Mouse (Mus musculus): ENCODE data around the gene Cdkn2d. TPM values are rescaled to one million over a fixed set of nuclear protein-coding genes. Genes with fewer than 3 reads are reported as not detected.
"Not testable (repeated sequence)": the region's sequence is repeated elsewhere in the genome, so short reads cannot be mapped to it uniquely, and the experiment has no call there.

Gene Cdkn2d
- total RNA-seq, 1 experiment from 2014 or later, result 66.5 TPM

DNA sequence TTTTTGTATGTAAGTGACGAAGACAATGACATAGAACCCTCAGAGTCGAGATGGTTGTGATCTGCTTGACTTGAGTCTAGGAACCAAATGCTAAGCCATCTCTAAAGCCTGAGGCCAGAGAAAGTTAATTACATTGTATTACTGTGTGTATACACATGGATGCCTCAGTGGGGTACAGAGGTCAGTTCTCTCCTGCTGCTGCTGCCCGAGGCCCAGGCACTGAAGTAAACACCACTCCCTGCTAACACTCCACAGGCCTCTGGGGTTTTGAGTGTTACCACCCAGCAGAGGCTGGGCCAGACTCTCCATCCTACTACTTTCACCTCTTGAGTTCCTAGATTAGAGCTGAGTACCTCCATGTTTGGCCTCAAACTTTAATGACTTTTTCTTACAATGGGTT, 7.2 kb downstream of the Cdkn2d start:
- no peak for ATAC-seq (replicated peaks; ENCODE audit: insufficient number of reproducible peaks, low FRiP score, low TSS enrichment, poor library complexity, severe bottlenecking)

DNA sequence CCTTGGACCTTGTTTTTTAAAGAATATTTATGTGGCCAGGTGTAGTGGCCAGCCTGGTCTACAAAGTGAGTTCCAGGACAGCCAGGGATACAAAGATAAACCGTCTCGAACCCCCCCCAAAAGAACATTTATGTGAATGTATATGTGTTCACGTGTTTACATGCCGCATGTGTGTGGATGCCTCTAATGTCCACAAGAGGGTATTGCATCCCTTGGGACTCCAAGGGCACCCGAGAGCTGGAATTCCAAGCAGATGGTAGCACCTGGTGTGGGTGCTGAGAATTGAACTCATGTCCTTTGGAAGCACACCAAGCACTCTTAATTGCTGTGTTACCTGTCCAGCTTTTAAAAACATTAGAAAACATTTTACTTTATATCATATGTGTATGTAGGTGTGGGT, 7.6 kb downstream of the Cdkn2d start:
- ATAC-seq (replicated peaks; ENCODE audit: insufficient number of reproducible peaks, low FRiP score, low TSS enrichment, poor library complexity, severe bottlenecking), result no peak

DNA sequence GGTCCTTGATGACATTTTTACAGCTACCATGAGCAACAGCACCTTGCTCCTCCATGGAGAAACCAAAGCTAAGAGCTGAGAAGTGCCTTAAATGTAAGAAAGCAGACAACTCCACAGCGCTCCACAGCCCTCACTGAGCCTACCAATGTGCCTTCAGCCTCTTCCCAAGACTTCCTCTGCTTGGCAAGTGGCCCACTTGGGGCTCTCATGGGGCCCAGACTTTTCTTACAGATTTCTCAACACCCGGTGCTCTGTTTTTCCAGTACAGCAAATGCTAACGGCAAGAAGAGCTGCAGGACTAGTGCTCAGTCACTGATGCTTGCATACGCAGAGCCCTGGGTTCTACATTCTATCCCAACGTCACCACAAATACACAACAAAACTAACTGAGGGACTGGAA, 13.4 kb downstream of the Cdkn2d start:
- ATAC-seq (replicated peaks; ENCODE audit: insufficient number of reproducible peaks, low FRiP score, low TSS enrichment, poor library complexity, severe bottlenecking), result no peak

DNA sequence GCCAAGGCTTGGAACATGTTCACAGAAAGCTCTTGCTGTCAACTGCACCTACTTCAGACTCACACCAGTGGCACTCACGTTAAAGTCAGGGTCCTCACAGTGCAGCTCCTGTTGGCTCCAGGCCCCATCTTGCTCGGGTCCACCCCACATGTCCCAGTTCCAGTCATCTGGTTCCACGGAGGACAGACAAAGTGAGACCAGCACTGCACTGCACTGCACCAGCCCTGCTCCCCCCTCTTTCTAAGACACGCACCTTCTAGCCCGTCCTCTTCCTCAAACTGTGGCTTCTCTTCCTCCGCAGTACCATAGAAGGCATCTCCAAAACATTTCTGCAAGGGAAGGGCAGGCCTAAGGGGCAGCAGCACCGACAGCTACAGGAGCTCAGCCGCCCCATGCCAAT, 14.9 kb downstream of the Cdkn2d start:
- ATAC-seq (replicated peaks; ENCODE audit: insufficient number of reproducible peaks, low FRiP score, low TSS enrichment, poor library complexity, severe bottlenecking), result no peak

DNA sequence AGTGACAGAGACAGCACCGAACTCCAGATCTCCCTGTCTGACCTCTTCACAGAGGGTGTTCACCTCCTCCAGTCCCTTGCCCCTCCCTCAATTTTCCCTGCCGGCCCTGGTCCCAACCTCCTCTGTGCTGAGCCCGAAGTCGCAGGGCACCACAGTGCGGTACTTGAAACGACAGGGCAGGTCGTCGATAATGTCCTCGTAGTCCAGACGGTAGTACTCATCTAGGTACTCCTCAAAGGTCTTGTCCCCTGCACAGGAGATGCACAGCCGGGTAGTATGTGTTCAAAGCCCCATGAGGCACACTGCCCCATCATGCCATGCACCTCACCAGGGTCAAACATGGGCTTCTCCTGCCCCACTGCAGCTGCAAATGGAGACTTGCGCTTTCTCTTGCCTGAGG, 15.5 kb downstream of the Cdkn2d start:
- no peak for ATAC-seq (replicated peaks; ENCODE audit: insufficient number of reproducible peaks, low FRiP score, low TSS enrichment, poor library complexity, severe bottlenecking)

DNA sequence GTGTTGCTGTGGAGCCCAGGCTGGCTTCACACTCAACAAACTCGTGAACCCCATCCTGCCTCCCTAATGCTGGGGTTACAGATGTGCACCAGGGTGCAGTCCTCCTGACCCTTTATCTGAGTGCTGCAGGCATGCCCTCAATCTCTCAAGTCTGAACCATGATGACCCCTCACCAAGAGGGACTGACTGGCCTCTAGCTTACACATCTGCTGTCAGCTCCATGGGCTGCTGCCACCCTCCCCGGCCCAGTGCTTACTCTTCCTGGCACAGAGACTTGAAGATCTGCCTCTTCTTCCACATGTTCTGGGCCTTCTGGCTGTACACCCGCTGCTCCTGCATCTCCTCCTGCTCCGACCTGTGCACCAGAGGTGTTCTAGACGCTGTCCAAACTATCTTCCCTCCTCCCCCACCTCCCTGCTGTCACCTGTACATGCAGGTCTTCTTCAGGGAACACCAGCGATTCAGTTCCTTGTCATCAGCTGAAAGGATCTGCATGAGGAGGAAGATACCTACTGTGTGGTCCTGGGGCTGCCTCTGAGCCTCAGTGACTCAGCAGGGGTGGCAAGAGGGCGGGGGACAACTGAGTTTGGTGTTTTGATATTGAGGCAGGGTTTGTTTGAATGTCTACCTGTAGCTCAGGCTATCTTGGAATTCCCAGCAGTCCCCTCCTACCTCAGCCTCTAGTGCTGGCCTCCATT, 16.0 kb downstream of the Cdkn2d start:
- ATAC-seq (replicated peaks; ENCODE audit: insufficient number of reproducible peaks, low FRiP score, low TSS enrichment, poor library complexity, severe bottlenecking), result no peak

DNA sequence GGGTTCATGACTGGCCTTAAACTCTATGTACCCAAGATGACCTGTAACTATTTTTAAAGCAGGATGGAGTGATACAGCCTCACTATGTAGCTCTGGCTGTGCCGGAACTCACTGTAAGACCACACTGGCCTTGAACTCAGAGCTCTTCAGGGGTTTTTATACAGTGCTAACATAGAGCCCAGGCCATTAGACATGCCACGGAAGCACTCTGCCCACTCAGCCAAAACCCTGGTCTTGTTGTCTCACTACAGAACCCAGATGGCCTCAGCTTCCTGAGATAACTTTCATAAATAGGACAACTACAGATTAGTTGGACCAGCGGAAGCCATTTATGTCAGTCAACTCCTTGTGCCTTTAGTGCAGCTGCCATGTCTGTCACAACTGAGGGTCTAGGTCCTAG, 16.9 kb downstream of the Cdkn2d start:
- ATAC-seq (replicated peaks; ENCODE audit: insufficient number of reproducible peaks, low FRiP score, low TSS enrichment, poor library complexity, severe bottlenecking), result no peak

DNA sequence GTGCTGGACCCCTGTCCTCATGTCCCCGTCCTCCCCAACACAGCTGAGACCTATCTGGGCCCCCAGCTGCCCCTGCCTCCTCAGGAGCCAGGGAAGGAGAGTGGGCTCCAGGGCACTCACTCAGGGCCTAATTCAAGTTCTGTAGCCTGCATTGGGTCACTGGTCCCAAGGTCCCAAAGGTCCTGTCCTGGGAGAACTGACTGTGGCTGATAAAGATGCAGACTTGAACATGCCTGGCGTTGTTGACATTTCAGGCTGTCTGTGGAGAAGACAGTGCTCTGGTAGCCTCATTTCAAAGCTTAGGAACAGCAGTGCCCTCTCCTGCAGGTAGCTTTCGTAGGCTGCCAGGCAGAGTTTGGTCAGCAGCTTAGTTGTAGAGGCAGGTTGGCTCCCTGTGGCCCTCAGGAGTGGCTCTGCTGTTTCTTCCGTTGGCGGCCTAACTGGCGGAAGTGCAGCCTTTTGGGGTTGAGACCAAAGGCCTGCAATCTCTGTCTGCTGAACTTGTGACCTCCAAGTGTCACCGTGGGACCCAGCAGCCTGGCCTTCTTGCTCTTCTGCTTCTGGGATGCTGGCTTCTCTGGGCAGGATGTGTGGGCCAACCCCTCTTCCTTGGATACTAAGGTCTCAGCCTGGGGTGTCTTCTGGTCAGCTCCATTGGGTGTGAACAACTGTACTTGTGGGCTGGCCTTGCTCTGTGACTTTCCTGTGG, 17.5 kb downstream of the Cdkn2d start:
- ATAC-seq (replicated peaks; ENCODE audit: insufficient number of reproducible peaks, low FRiP score, low TSS enrichment, poor library complexity, severe bottlenecking), result no peak

DNA sequence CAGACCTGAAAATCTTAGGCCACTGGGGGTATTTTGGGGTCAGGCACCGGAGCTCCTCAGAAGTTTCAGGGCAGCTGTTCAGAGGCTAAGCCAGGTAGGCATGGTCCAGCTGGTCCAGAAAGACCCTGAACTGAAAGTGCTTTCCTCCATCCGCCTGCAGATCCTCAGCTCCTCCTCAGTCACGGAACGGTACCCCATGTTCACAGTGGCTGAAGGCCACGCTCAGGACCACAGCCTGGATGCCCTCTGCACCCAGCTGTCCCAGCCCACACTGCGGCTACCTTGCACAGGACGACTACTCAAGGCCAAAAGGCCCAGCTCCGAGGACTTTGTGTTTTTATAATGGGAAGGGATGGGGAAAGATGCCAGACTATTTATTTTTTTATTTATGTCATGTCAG, 18.1 kb downstream of the Cdkn2d start:
- no peak for ATAC-seq (replicated peaks; ENCODE audit: insufficient number of reproducible peaks, low FRiP score, low TSS enrichment, poor library complexity, severe bottlenecking)

DNA sequence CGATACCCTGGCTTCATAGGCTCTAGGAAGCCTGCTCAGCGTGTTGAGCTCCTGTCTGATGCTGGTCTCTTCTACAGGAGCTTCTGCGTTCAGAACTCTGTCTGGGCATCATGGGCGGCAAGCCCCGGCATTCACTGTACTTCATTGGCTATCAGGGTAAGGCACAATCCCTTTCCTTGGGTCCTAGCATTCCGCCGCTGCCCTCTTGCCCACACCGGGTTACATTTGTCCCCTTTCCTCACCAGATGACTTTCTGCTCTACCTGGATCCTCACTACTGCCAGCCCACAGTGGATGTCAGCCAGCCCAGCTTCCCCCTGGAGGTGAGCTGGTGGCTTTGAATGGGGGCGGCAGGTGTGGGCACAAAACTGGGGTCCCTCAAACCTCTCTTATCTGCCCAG, 18.8 kb downstream of the Cdkn2d start:
- no peak for ATAC-seq (replicated peaks; ENCODE audit: insufficient number of reproducible peaks, low FRiP score, low TSS enrichment, poor library complexity, severe bottlenecking)

DNA sequence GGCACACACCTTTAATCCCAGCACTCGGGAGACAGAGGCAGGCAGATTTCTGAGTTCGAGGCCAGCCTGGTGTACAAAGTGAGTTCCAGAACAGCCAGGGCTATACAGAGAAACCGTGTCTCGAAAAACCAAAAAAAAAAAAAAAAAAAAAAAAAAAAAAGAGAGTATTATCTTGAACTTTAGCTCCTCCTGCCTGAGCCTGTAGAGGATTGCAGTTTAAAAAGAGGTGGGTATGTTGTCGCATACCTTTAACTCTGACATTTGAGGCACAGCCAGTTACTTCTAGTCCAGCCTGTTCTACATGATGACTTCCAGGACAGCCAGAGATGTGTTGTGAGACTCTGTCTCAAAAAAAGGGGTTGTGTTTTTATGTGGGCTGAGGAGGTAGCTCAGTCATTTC, 21.6 kb downstream of the Cdkn2d start:
- not testable (repeated sequence) for ATAC-seq (replicated peaks; ENCODE audit: insufficient number of reproducible peaks, low FRiP score, low TSS enrichment, poor library complexity, severe bottlenecking)

DNA sequence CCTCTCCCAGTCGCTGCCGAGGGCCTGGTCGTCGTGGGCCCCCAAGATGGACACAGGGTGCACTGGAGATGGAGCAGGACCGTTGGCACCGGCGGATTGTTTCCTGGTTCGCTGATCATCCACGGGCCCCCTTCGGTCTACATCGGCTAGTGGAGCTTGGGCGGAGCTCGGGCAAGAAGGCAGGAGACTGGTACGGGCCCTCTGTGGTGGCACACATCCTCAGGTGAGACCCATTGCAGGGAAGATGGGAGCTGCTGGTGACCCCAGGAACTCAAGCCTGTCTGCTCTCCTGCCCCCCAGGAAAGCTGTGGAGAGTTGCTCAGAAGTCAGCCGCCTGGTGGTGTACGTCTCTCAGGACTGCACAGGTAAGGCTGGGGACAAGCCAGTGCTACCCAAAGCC, 22.9 kb downstream of the Cdkn2d start:
- ATAC-seq (replicated peaks; ENCODE audit: insufficient number of reproducible peaks, low FRiP score, low TSS enrichment, poor library complexity, severe bottlenecking), result no peak

DNA sequence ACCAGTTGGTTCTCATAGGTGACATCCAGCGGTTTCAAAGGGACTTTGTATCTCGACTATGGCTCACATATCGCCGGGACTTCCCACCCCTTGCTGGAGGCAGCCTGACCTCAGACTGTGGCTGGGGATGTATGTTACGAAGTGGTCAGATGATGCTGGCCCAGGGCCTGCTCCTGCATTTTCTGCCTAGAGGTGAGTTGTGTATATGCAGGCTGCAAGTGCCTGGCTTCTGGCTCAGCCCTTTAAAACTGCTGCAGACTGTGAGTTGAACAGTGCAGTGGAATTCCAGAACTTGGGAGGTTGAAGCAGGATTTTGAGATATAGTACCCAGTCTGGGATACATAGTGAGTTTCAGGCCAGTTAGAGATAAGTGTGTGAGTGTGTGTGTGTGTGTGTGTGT, 24.3 kb downstream of the Cdkn2d start:
- ATAC-seq (replicated peaks; ENCODE audit: insufficient number of reproducible peaks, low FRiP score, low TSS enrichment, poor library complexity, severe bottlenecking), result no peak

DNA sequence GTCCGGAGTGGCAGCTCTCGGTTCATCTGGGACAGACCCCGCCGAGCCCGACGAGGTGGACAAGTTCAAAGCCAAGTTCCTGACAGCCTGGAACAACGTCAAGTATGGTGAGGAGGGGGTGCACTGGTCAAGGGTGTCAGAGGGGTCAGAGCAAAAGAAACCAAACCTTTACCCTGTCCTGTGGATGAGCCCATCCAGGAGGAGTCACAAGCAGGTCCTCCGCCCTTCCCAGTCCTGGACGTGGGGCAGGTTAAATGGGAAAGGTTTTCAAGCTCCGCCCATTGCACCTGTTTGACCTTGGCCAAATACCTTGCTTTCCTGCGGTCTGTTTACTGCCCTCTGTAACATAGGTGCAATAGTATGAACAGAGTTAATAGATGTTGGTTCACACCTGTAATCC, 25.6 kb downstream of the Cdkn2d start:
- ATAC-seq (replicated peaks; ENCODE audit: insufficient number of reproducible peaks, low FRiP score, low TSS enrichment, poor library complexity, severe bottlenecking), result no peak

DNA sequence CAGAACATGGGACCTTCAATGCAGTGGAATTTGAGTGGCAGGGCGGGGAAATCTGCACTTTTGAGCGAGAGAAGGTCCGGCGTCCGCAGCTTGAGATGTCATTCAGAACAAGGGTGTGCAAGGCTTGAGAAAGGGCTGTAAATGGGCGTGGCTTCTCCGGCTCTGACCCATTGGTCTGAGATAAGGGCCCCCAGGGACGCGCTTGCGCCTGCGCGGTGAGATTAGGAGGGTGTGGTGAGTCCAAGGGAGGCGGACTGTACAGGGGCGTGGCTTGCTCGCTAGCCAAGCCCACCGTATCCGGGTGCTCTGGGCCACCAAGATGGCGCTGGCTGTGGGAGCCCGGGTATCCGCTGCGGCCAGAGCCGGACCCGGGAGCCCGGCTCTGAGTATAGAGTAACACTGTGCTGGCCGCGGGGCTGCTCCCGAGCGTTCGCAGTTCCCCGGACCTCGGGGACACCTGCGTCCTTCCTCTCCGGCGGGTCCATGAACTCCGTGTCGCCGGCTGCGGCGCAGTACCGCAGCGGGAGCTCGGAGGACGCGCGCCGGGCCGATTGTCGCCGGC, 26.1 kb downstream of the Cdkn2d start, which contains the start of gene Atg4d:
Gene Atg4d (plus strand): TSS at position 294 of the 562 bp plus-strand sequence.
- ATAC-seq (replicated peaks; ENCODE audit: insufficient number of reproducible peaks, low FRiP score, low TSS enrichment, poor library complexity, severe bottlenecking), result peak; percentile 85

DNA sequence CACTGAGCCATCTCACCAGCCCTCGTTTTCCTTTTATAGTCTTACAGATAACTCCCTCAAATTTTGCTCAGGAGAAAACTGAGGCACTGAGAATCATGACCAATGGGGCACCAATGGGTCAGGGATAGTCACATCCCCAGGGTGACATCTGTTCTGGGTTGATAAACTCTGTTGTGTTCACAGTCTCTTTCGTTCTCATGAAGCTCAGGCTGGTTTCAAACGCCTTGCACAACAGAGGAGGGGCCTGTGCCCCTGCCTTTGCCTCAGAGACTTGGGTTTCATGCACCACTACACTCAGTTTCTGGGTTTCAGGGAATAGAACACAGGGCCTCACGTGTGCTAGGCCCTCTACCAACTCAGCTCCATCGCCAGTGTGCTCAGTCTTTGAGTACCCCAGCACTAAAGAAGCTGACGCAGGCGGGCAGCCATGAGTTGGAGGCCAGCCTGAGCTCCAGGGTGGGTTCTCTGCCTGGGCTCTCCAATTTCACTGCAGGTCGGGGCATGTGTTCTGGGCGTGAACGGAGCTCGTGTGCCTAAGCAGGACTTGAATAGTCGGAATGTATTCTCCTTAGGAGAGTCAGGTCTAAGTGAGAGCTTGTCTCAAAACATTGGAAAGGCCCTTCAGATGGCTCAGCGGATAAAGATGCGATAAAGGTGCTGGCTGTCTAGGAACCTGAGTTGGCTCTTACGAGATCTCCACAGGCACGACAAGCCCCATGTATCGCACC, 26.8 kb downstream of the Cdkn2d start:
- ATAC-seq (replicated peaks; ENCODE audit: insufficient number of reproducible peaks, low FRiP score, low TSS enrichment, poor library complexity, severe bottlenecking), result no peak; the same call in 1 of the 2 replicates

DNA sequence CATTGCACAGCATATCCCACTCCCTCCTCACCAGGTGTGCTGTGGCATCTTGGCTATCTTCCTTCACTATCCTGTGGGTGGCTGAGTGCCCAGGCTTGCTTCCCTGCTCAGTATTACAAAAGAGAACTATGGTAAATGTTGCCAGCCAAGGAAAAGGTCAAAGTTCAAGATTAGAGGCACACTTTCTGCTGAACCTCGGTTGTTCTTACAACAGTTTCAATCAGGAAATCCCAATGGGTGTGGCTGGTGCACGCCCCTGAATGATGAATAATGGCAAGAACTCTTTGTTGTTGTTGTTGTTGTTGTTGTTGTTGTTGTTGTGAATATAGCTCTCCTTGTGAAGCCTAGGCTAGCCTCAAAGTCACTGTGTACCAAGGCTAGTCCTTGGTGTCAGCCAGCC, 29.4 kb downstream of the Cdkn2d start:
- peak; percentile 76 for ATAC-seq (replicated peaks; ENCODE audit: insufficient number of reproducible peaks, low FRiP score, low TSS enrichment, poor library complexity, severe bottlenecking)

DNA sequence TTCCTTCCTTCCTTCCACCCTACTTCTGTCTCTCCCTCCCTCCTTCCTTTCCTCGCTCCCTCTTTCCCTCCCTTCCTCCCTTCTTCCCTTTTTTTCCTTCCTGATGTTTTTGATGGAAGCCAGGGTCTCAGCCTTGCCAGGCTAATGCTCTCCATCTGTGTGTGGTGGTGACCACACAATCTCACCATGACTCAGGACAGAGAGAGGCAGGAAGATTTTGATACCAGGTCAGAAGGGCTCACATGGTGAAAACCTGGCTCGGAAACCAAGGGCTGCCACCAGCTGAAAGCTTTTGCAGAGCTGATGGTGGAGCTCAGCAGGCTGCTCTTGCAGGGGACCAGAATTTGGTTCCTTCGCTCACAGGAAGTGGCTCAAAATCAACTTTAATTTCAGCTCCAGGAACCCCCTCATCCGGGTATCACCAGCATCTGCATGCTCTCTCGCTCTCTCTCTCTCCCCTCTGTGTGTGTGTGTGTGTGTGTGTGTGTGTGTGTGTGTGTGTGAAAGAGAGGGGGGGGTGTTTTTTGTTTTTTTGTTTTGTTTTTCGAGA, 30.6 kb downstream of the Cdkn2d start:
- no peak for ATAC-seq (replicated peaks; ENCODE audit: insufficient number of reproducible peaks, low FRiP score, low TSS enrichment, poor library complexity, severe bottlenecking)

DNA sequence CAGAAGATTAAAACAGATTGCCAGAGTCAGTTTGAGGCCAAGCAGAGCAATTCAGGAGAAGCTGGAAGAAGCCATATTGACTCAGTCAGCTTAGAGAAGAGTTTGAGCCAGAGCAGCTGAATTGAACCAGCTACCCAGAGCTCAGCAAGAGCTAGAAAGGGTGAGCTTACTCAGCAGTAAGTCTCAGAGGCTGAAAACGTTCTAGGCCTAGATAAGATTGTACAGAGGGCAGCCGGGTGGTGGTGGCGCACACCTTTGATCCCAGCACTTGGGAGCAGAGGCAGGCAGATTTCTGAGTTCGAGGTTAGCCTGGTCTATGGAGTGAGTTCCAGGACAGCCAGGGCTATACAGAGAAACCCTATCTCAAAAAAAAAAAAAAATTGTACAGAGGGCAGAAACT, 34.9 kb downstream of the Cdkn2d start:
- ATAC-seq (replicated peaks; ENCODE audit: insufficient number of reproducible peaks, low FRiP score, low TSS enrichment, poor library complexity, severe bottlenecking), result not testable (repeated sequence)

All from monocyte, adult 5-6 weeks (primary cell).